Mouse (Mus musculus) lung, adult 2 months (tissue): ENCODE measurements around the gene Cep295nl.

Experiments used
- CTCF ChIP-seq: fragments of 200-500 bp; IDR thresholded peaks from 2 replicates; pipeline ENCODE4 v1.5.1; 2011; ENCODE audit warnings: mild to moderate bottlenecking, low read length, control low read depth; ENCODE audit not compliant: insufficient read depth
- POLR2A ChIP-seq: fragments of 200-500 bp; IDR thresholded peaks from 2 replicates; pipeline ENCODE4 v1.6.1; 2011; ENCODE audit warnings: low read depth, mild to moderate bottlenecking, control low read depth, low read length, borderline replicate concordance; ENCODE audit errors: extremely low read depth

GRCm38 (mm10) chr11:118374506-118374905 lies 32.2 kb upstream of the Cep295nl start:
- TF ChIP-seq POLR2A (no peak), CTCF (no peak)
